26 mouse cellular contexts compared by ENCODE assay signal in genomic region chr14:71315228-71315627, GRCm38 (mm10).
A peak's percentile ranks its signal among the peaks of the same experiment; 100 is the strongest.
DNase-seq lines count a peak whose midpoint lies in the region; ATAC-seq lines count a peak whose summit lies in the region.
"Had no signal": no experiment of that assay in that cellular context is flagged by ENCODE, and none has a peak within 500 bp of the region (broad histone marks: within the 10 kb centered on the region; RNA-seq: fewer than 3 reads in every experiment).

No protein-coding gene starts in this region.

- intact Hi-C loops in heart, postnatal 25 days (cut with DNase I): no loop called here

- H3K9me3 ChIP-seq in forebrain, embryonic 14.5 days (replicated peaks; ENCODE audit: control insufficient read depth, low read length): no peaks in the 10 kb centered on the region
- H3K9me3 ChIP-seq: forebrain, embryonic 10.5 days; forebrain, embryonic 13.5 days; heart, embryonic 12.5 days; heart, embryonic 15.5 days; hindbrain, embryonic 10.5 days; hindbrain, embryonic 13.5 days had no signal

- H3K4me2 ChIP-seq in forebrain, embryonic 14.5 days (ENCODE audit: low read length): no peak overlapping the region
- H3K4me2 ChIP-seq: forebrain, embryonic 13.5 days; heart, embryonic 12.5 days; heart, embryonic 15.5 days; hindbrain, embryonic 13.5 days had no signal

- H3K27ac ChIP-seq in forebrain, embryonic 14.5 days (ENCODE audit: low read depth, low read length): no peak overlapping the region
- H3K27ac ChIP-seq: forebrain, embryonic 10.5 days; forebrain, embryonic 13.5 days; gastrocnemius, adult 2 months; heart, embryonic 15.5 days; hindbrain, embryonic 10.5 days; hindbrain, embryonic 13.5 days had no signal

- ATAC-seq in forebrain, embryonic 14.5 days: no peak
- ATAC-seq: forebrain, embryonic 13.5 days; forebrain, postnatal 0 days; hindbrain, embryonic 16.5 days; Patski had no signal

- no peak overlapping the region for H3K4me3 ChIP-seq in forebrain, embryonic 14.5 days (ENCODE audit: low read depth, low read length)
- H3K4me3 ChIP-seq: forebrain, embryonic 10.5 days; forebrain, embryonic 13.5 days; gastrocnemius, adult 2 months; heart, embryonic 12.5 days; heart, embryonic 15.5 days; hindbrain, embryonic 10.5 days; hindbrain, embryonic 13.5 days had no signal

- H3K36me3 ChIP-seq in forebrain, embryonic 14.5 days (ENCODE audit: control insufficient read depth, insufficient read depth, low read length): no peaks in the 10 kb centered on the region
- H3K36me3 ChIP-seq: forebrain, embryonic 10.5 days; G1E; heart, embryonic 12.5 days; heart, embryonic 15.5 days; hindbrain, embryonic 10.5 days; hindbrain, embryonic 13.5 days had no signal

- H3K27me3 ChIP-seq in forebrain, embryonic 14.5 days (replicated peaks; ENCODE audit: control insufficient read depth, insufficient read depth, low read length): no peaks in the 10 kb centered on the region
- H3K27me3 ChIP-seq: forebrain, embryonic 13.5 days; heart, embryonic 12.5 days; hindbrain, embryonic 13.5 days; Patski had no signal

- WGBS in forebrain, embryonic 14.5 days: 53% methylated on average over 3 of the region's 3 CpGs

- DNase-seq in heart, adult 11 months: peak; percentile 76
- no peak for DNase-seq in heart, postnatal 25 days (ENCODE audit: low spot score)
- peak; percentile 5 to 9 for DNase-seq in kidney, postnatal 4 days
- no peak for DNase-seq in kidney, adult 9 months
- peak; percentile 13 for DNase-seq in lung, postnatal 14 days
- peak; percentile 12 to 66 for DNase-seq in lung, postnatal 4 days
- DNase-seq in thymus, postnatal 14 days: no peak
- DNase-seq in forebrain, embryonic 14.5 days (ENCODE audit: low spot score): no peak
- DNase-seq: adrenal gland, postnatal 10 days; adrenal gland, postnatal 36 days; cerebellum, adult 18-20 months; cerebellum, adult 9-10 months; cerebellum, postnatal 14 days; forebrain, postnatal 0 days; gastrocnemius, adult 2 months; gastrocnemius, postnatal 14 days; heart, adult 18-20 months had no signal

- H3K4me1 ChIP-seq in forebrain, embryonic 14.5 days (ENCODE audit: control insufficient read depth, insufficient read depth, low read length): no peaks in the 10 kb centered on the region
- H3K4me1 ChIP-seq: forebrain, embryonic 10.5 days; forebrain, embryonic 13.5 days; heart, embryonic 12.5 days; heart, embryonic 15.5 days; hindbrain, embryonic 10.5 days; hindbrain, embryonic 13.5 days had no signal

- H3K9ac ChIP-seq in forebrain, embryonic 14.5 days (ENCODE audit: low read length): no peak overlapping the region
- H3K9ac ChIP-seq: forebrain, embryonic 13.5 days; forebrain, postnatal 0 days; heart, embryonic 12.5 days; heart, embryonic 15.5 days; hindbrain, embryonic 13.5 days had no signal

Comparison
In these comparisons a context has a peak if more than half of its experiments do, and no peak if none do; other contexts are left out.
1. DNase-seq: peak in heart, adult 11 months (single experiment), kidney, postnatal 4 days (2 of 2), lung, postnatal 14 days (single experiment) and lung, postnatal 4 days (2 of 2); none in heart, postnatal 25 days (single experiment), kidney, adult 9 months (single experiment), thymus, postnatal 14 days (single experiment) and forebrain, embryonic 14.5 days (single experiment).